Mouse (Mus musculus): ENCODE results near the gene Gm21312. TPM values are rescaled to one million over a fixed set of nuclear protein-coding genes. Genes with fewer than 3 reads are reported as not detected.

Gene Gm21312
- total and polyA plus RNA-seq, 3 experiments, result not detected

Other genes with a start within 250 kb of the Gm21312 start
- gene Gm21293, start 34.0 kb upstream of the Gm21312 start, total RNA-seq (2012; rRNA removed), result not detected in 2 replicates
- not detected for gene Gm21293, start 34.0 kb upstream of the Gm21312 start, polyA plus RNA-seq (2012; ENCODE audit: insufficient read depth in 1 of 2, insufficient read length in 2 of 2, low read depth in 1 of 2, low replicate concordance in 2 of 2, missing spikeins in 1 of 2)
- not detected in 2 replicates for gene Gm6763, start 25.5 kb upstream of the Gm21312 start, total RNA-seq (2012; rRNA removed)
- gene Gm6763, start 25.5 kb upstream of the Gm21312 start, polyA plus RNA-seq (2012; ENCODE audit: insufficient read depth in 1 of 2, insufficient read length in 2 of 2, low read depth in 1 of 2, low replicate concordance in 2 of 2, missing spikeins in 1 of 2), result not detected
- gene Gm8764, start 17.0 kb upstream of the Gm21312 start, total RNA-seq (2012; rRNA removed), result not detected in 2 replicates
- gene Gm8764, start 17.0 kb upstream of the Gm21312 start, polyA plus RNA-seq (2012; ENCODE audit: insufficient read depth in 1 of 2, insufficient read length in 2 of 2, low read depth in 1 of 2, low replicate concordance in 2 of 2, missing spikeins in 1 of 2), result not detected
- not detected in 2 replicates for gene Gm21304, start 8.5 kb upstream of the Gm21312 start, total RNA-seq (2012; rRNA removed)
- gene Gm21304, start 8.5 kb upstream of the Gm21312 start, polyA plus RNA-seq (2012; ENCODE audit: insufficient read depth in 1 of 2, insufficient read length in 2 of 2, low read depth in 1 of 2, low replicate concordance in 2 of 2, missing spikeins in 1 of 2), result not detected
- not detected in 2 replicates for gene Gm20765, start 8.5 kb downstream of the Gm21312 start, total RNA-seq (2012; rRNA removed)
- not detected for gene Gm20765, start 8.5 kb downstream of the Gm21312 start, polyA plus RNA-seq (2012; ENCODE audit: insufficient read depth in 1 of 2, insufficient read length in 2 of 2, low read depth in 1 of 2, low replicate concordance in 2 of 2, missing spikeins in 1 of 2)
- not detected in 2 replicates for gene Gm4340, start 17.0 kb downstream of the Gm21312 start, total RNA-seq (2012; rRNA removed)
- gene Gm4340, start 17.0 kb downstream of the Gm21312 start, polyA plus RNA-seq (2012; ENCODE audit: insufficient read depth in 1 of 2, insufficient read length in 2 of 2, low read depth in 1 of 2, low replicate concordance in 2 of 2, missing spikeins in 1 of 2), result not detected

All from MEL (cell line).